Comparison of ENCODE assay signal across 20 mouse cellular contexts in the genomic region with DNA sequence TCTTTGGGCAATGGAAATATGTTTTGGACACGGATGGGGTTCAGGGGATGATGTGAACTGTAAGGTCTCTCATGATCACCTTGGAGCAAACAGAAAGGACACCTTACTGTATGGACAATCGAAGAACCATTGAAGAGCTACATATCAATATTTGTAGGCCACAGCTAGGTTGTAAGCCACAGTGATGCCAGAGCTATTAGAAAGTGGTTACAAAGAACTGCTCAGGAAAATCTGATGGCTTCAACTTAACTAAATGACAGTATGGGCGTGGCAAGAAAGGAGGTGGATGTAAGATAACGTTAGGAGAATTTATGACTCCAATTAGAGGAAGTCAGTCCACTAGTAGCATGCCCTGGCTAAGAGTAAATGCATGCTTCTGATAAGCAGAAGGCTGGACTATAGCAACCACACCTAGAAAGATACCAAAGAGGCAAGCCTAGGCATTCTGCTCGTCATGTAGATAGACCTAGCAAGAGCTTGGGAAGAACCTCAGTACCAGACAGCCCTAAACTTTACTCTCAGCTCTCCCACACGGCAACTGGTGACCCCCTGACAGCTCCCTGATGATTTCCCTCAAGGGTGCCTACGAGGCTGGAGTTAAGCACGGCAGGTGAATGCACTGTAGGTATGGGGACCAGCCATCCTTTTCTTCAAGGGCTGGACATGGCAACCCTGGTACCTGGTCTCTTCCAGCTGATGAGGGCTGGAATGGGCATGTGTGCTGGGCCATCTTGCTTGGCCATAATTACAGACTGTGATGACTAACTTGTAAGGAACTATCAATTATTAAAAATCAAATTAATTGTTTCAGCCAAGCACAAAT.
DNase-seq lines count a peak whose midpoint lies in the region; ATAC-seq and TF ChIP-seq lines count a peak whose summit lies in the region.
"Had no signal": no experiment of that assay in that cellular context is flagged by ENCODE, and none has a peak within 500 bp of the region (broad histone marks: within the 10 kb centered on the region; RNA-seq: fewer than 3 reads in every experiment).

No protein-coding gene starts in this region.

- WGBS in intestine, embryonic 16.5 days = 65% methylated on average over 8 of the region's 8 CpGs
- 51% methylated on average over 8 of the region's 8 CpGs for WGBS in liver, postnatal 0 days (ENCODE audit: insufficient replicate concordance)

- H3K27me3 ChIP-seq in intestine, embryonic 16.5 days (replicated peaks; ENCODE audit: control insufficient read depth, insufficient read depth, low read length) = no peaks in the 10 kb centered on the region
- H3K27me3 ChIP-seq in liver, postnatal 0 days (ENCODE audit: insufficient read depth, low read length) = no peaks in the 10 kb centered on the region

- no peaks in the 10 kb centered on the region for H3K36me3 ChIP-seq in intestine, embryonic 16.5 days (ENCODE audit: control insufficient read depth, insufficient read depth, low read length)
- H3K36me3 ChIP-seq in liver, postnatal 0 days (replicated peaks; ENCODE audit: insufficient read depth, low read length) = no peaks in the 10 kb centered on the region

- no peak overlapping the region for H3K4me3 ChIP-seq in intestine, embryonic 16.5 days (ENCODE audit: low read length)
- 0 out of 2 replicates have a peak overlapping the region, but pooled peaks have one; percentile 1 for H3K4me3 ChIP-seq in liver, postnatal 0 days (ENCODE audit: low read depth, low read length)

- no peaks in the 10 kb centered on the region for H3K9me3 ChIP-seq in intestine, embryonic 16.5 days (ENCODE audit: control insufficient read depth, low read length)
- H3K9me3 ChIP-seq in liver, postnatal 0 days (ENCODE audit: low read length) = no peaks in the 10 kb centered on the region

- H3K9ac ChIP-seq in intestine, embryonic 16.5 days (ENCODE audit: low read depth, low read length) = no peak overlapping the region
- no peak overlapping the region for H3K9ac ChIP-seq in liver, postnatal 0 days (replicated peaks)
- H3K9ac ChIP-seq: forebrain, postnatal 0 days had no signal

- no peak overlapping the region for H3K27ac ChIP-seq in intestine, embryonic 16.5 days (ENCODE audit: low read length)
- peak overlapping the region; percentile 41; the same call in 1 of the 2 replicates for H3K27ac ChIP-seq in liver, postnatal 0 days (ENCODE audit: low read depth)
- H3K27ac ChIP-seq: hindbrain, postnatal 0 days; kidney, postnatal 0 days; macrophage had no signal

- peak; percentile 89 for TF ChIP-seq EP300 in liver, postnatal 0 days (IDR thresholded peaks at IDR 0.05; ENCODE audit: low read depth)

- peak; percentile 76 for DNase-seq in heart, adult 11 months
- no peak for DNase-seq in heart, postnatal 25 days (ENCODE audit: low spot score)
- peak; percentile 19 for DNase-seq in liver, postnatal 0 days
- DNase-seq in layer of hippocampus, postnatal 36 days = no peak
- no peak for DNase-seq in layer of hippocampus, adult 11-12 months (ENCODE audit: low spot score)
- DNase-seq in frontal cortex, postnatal 36 days (ENCODE audit: low spot score in 2 of 2) = no peak
- no peak for DNase-seq in kidney, postnatal 14 days
- DNase-seq: cerebellum, adult 2 months; embryo, embryonic 11 days; forebrain, postnatal 0 days; gastrocnemius, postnatal 25 days; heart, postnatal 36 days; lung, adult 2 months; right cerebral cortex, postnatal 14 days had no signal

- peak; percentile 90 for ATAC-seq in intestine, embryonic 16.5 days
- peak; percentile 96 for ATAC-seq in liver, postnatal 0 days
- ATAC-seq: activated CD4-positive, CD25-positive, alpha-beta regulatory T cell, adult 4 months; forebrain, postnatal 0 days; hindbrain, postnatal 0 days had no signal

- intact Hi-C loops in heart, postnatal 25 days (cut with DNase I) = no loop called here

- no peak overlapping the region for H3K4me2 ChIP-seq in intestine, embryonic 16.5 days (ENCODE audit: low read depth, low read length)
- H3K4me2 ChIP-seq in liver, postnatal 0 days (ENCODE audit: low read depth, low read length) = peak overlapping the region; percentile 52
- H3K4me2 ChIP-seq: heart, embryonic 11.5 days had no signal

- peaks cover 3% of the 10 kb centered on the region; the same call in 1 of the 2 replicates for H3K4me1 ChIP-seq in intestine, embryonic 16.5 days (ENCODE audit: control insufficient read depth, insufficient read depth, low read length)
- peaks cover 12% of the 10 kb centered on the region for H3K4me1 ChIP-seq in liver, postnatal 0 days (ENCODE audit: insufficient read depth)

- TF ChIP-seq CTCF in liver, postnatal 0 days (IDR thresholded peaks at IDR 0.05; ENCODE audit: low read depth) = no peak

Comparison
In these comparisons a context has a peak if more than half of its experiments do, and no peak if none do; other contexts are left out.
1. DNase-seq: peak in heart, adult 11 months (single experiment) and liver, postnatal 0 days (single experiment); none in heart, postnatal 25 days (single experiment), layer of hippocampus, postnatal 36 days (0 of 2), layer of hippocampus, adult 11-12 months (single experiment), frontal cortex, postnatal 36 days (0 of 2) and kidney, postnatal 14 days (single experiment).